Mouse (Mus musculus) c-Kit-negative CD71-positive TER-119-positive erythroid progenitor cells, embryonic 14.5 days (primary cell): Measurements from ENCODE around the gene Slc5a5.
A peak's percentile ranks its signal among the peaks of the same experiment; 100 is the strongest.

Source experiments
- DNase-seq: peaks from one replicate; pipeline ENCODE4 v3.0.0-alpha.2; 2013; ENCODE audit warnings: low read depth, low spot score

Gene Slc5a5

DNA sequence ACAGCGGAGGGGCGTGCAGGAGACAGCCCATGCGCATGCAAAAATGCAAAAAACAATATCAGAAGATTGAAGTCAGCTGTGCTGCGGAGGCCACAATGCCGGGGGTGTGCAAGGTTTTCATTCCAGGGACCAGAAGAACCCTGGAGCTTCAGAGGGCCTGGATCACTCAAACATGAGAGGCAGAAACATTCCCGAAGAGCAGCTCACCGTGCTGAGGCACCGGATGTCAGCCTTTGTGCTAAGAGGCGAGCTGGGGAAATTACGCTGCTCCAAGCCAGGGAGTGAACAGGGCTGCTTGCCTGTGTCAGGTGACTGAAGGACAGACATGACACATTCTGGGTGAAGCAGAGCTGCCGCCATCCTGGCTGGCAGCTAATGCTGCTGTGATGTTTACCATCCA lies 12.0 kb downstream of the Slc5a5 start:
- no peak for DNase-seq

DNA sequence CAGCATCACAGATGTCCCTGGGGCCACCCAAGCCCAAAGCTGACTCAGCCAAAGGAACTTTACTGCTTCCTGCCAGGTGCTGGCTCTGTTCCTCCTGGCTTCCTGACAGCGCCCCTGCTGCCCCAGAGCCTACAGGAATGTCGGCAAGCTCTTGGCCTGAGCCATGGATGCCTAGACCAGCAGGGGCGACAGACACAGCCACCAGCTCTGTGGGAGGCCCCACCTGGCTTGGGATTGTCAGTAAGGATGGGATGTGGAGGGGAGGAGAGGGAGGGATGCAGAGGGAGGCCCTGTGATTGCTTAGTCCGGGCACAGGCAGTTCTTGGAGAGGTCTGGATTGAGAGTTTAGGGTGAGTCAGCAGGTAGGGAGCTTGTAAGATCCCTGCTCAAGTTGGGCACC lies 12.4 kb downstream of the Slc5a5 start:
- DNase-seq, result no peak

DNA sequence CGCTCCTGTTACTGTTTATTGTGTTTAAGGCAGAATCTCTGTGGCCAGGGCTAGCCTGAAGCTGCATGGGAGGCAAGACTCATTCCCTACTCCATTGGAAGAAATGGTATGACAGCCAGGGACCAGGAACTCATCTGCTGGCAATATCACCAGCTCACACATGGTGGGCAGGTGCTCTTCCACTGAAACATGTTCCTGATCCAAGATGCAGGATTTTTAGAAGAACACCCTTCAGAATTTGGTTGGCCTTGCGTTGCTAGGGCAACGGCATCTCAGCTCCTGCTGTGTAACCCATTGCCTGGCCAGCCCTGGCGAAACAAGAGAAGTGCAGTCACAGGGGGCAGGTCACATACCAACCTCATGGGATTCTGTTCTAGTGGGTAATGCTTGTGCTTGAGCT lies 13.1 kb downstream of the Slc5a5 start:
- DNase-seq, result no peak

DNA sequence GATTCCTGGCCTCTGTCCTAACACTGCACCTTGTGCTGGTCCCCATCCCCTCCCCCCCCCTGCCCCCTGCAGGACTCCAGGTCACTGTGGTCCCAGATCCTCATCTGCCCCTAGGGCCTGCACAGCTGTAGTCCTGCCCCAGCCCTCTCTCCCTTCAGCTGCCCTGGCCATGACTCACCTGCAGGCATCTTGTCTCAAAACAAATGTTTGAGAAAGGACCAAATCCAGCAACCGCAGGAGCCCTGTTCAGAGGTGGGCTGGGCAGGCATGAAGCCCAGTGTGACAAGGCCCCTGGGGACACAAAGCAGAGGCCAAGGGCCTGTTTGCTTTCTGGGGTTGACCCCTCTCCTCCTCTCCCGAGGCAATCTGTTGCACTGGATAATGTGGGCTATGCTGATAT lies 14.4 kb downstream of the Slc5a5 start:
- no peak for DNase-seq

DNA sequence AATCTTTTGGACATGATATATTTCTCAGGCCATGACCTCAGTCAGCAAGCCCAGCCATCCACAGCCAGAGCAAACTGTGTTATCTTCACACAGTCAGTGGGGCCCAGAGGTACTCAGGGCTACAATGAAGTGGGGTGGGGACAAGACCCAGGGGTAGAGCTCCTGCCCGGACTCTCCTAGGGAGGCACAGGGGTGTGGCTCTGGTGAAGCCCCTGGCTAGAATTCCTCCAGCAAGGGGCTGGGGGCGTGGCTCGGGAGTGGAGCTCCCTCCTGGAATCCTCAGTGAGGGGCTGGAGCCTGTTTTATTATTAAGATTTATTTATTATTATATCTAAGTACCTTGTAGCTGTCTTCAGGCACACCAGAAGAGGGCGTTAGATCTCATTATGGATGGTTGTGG lies 16.2 kb downstream of the Slc5a5 start:
- DNase-seq, result no peak

DNA sequence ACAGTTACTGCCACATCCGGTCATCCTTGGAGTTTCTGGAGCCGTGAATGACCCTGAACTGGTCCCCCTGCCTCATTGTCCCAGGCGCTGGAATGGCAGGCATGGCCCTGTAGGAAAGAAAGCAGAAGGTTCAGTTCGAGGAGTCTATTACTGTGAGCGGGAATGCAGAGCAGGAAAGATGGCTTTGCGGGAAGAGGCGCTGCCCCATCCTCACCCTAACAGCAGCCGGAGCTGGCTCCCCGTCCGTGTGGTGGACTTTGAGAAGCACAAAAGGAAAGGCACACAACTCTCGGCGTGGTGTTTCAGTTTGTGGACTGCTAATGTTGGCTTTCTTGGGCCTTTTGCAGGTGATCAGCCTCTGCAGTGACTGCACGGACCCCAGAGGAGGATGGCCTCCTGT lies 18.1 kb downstream of the Slc5a5 start:
- no peak for DNase-seq

DNA sequence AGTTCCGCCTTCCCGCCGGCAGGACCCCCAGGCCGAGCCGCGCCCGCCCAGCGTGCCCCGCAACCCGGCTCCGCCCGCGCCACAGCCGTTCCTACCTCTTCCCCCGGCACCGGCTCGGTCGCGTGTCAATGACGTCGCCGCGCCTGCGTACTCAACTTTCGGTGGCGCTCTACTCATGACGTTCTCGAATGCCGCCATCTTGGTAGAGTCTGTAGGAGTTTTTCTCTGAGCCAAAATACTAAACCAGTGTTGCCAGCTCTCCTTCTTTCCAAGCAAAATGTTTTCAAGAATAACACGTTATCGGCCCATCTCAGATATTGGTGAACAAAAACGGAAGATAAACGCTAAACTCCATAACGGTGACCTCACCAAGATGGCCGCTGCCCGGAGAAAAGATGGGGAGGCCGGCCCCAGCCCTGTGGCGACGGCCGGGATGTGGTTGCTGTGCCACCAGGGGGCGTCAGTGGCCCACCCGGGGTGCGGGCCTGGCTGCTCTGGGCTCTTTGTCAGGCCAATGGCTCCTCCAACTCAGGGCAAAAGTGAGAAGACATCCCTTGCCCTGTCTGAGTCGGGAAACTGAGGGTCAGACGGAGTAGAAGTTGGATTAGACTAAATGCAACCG lies 19.1 kb downstream of the Slc5a5 start, which contains the start of gene Ccdc124:
Ccdc124 (minus strand) TSS at position 572 of the 622 bp plus-strand sequence.
- peak; percentile 93 for DNase-seq

DNA sequence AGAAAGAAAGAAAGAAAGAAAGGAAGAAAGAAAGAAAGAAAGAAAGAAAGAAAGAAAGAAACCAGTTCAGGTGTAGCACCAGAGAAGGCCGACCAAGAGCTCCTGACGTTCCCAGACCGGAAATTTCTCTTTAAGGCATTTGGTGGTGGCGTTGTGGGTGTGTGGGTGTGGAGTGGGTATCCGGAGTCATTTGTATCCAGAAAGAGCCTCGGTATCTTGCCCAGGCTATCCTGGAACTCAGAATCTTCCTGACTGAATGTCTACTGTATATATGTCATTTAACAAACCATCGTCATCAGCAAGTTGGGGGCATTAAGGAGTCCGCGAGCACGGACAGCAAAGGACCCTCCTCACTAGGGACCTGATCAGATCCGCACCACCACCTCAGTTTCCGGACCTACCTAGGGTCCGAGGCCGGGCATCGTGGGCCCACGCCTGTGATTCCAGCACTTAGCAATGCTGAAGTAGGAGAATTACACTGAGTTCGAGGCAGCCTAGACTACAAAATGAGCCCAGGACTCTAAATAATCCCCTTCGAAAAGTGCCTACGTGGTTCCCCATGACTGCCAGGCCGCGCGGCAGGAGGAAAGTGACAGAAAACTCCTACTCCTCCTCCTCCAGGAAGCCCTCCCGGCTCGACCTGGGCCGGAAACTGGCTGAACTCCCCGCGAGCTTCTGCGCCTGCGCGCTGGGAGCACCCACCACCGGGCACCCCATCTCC lies 19.8 kb downstream of the Slc5a5 start:
- DNase-seq, result no peak

DNA sequence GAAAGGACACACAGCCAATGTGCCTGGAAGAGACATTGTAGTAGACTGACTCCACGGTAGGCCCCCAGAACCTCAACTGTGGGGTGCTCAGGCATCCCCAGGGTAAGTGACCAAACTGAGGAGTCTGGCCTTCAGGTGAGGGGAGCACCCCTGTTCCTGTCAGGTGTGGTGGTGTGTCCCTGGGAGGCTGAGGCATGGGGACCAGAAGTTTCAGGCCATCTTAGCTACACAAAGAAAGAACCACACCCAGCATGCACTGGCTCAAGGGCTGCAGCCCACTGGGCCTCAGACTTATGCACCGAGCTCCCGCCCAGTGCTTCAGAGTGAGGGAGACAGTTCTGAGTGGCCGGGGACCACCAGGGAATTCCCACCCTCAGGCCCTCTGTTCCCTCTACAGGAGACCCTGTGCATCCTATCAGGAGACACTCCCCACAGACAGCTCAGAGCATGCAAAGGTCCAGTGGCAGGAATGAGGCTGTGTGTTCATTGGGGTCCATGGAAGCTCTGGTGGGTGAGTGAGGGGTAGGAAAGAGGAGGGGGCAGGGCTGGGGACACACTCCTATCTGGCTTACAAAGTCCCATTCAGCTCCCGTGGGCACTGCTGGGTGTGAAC lies 21.3 kb downstream of the Slc5a5 start:
- DNase-seq, result no peak

DNA sequence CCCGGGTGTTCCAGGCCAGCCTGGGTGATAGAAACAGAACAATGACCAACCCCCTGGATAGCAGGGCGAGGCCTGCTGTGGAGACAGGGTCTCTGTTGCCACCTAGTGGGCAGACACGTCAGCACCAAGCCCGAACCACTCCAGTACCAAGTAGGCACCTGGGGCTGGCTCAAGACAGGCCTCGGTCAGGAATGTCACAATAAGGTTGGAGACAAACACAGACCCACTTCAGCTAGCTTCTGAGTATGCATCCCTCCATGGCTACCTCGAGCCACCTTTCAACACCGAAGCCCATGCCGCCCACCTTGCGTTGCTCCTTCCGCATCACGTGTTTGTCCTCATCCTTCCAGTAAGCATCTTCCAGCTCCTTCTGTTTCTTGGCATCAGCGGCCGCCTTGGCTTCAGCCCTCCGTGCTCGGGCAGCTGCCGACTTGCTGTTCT lies 22.9 kb downstream of the Slc5a5 start:
- DNase-seq, result peak; percentile 48

DNA sequence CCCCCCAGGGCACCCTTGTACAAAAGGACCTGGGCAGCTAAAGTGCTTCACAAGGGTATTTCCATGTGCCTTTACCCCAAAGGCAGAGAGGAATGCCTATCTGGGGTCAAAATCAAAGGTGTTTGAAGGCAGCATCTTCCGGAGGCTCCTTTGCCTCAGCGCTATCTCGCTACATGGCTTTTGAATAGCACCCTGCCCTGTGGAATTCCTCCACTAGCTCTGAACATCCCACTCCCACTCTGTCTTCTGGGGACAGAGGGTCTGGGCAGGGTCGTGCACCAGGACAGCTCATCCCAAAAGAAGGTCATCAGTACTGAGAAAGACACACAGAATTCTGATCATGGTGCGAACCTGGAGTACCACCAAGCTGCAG lies 23.4 kb downstream of the Slc5a5 start:
- DNase-seq, result no peak

DNA sequence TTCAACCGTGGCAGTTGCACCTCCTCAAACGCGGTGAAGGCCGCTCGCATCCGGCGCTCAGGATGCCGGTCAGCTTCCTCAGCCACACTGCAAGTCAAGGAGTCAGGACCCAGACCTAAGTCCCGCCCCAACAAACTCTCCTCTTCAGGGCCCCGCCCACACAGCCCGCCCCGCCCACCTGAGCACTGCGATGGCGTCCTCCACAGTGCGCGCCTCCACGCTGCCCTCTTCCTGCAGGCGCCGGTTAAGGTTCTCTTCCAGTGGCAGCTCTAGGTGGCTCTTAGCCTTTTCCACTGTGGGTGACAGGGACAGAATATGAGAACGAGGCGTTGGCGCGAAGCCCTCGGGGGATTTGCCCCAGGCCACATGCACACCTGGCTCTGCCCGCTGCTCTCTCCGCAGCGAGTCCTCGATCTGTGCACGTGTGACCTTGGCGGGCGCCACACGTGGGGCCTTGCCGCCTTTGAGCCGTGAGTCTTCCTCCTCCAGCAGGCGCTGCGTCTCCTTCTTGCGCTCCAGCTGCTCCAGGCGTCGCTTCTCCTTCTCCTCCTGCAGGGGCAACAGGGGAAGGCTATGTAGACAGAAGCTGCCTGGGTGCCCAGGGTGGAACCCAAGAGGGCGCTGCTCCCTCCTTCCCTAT lies 23.9 kb downstream of the Slc5a5 start:
- DNase-seq, result peak; percentile 63

DNA sequence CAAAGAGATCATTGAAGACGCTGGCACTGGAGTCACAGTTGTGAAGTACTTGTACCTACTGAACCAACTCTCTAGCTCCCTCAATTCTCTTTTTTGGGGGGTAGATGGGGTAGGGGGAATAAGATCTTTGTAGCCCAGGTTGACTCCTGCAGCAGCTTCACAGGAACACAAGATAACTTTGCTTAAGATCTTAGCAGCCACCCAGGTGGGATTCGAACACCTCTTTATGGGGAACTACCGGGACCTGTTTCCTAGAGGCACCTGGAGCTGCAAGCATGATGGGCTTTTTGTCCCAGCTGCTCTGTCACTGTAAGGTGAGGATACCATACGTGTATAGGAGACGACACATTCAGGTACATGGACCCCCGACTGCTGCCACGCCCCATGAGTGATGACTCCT lies 26.0 kb downstream of the Slc5a5 start:
- no peak for DNase-seq

DNA sequence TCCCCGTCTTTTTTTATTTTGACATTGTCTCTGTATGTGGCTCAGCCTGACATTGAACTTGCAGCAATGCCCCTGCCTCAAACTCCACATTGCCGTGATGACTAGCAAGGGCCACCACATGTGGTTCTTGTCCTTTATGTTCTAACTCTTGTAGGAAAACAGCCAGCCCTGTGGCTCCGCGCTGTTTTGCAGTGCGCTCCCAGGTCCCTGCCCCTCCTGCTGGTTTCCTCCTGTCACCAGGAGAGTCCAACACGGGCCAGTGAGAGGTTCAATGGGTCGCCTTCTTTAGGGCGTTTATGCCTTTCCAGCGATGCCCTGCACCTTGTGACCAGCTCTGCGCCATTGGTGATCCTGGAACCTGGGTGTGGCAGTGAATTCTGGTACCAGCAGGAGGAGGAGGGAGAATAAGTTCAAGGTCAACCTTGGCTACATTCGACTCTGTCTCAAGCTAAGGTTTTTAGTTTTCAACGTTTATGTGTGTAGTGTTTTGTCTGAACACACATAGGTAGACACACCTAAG lies 26.5 kb downstream of the Slc5a5 start:
- DNase-seq, result no peak

DNA sequence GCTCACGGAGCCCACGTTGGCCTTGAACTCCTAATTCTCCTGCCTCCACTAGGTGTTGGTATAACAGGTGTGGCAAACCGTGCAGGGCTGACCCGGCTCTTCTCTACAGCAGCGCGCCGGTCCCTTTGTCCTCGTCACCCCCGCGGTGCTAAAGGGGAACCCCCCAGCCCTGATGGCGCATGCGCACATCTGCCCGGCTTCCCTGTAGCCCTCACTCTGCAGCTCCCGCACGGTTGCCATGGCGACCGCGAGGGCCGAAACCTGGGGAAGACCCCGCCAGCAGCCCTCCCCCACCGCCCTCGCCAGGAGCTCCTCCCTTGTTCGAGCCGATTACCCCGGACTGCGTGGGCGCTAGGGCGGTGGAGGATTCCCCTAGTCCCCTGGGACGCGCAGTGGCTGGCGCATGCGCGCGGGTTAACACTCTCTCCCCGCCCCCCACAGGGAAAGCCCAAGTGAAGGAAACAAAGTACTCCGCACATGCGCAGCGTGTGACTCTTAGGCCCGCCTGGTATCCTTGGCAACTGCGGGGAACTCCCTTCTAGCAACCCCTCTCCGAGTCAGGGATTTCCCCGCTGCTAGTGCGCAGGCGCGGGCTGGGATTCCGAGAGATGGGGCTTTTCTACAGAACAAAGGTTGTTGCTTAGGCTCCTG lies 27.1 kb downstream of the Slc5a5 start:
- peak; percentile 98 for DNase-seq

DNA sequence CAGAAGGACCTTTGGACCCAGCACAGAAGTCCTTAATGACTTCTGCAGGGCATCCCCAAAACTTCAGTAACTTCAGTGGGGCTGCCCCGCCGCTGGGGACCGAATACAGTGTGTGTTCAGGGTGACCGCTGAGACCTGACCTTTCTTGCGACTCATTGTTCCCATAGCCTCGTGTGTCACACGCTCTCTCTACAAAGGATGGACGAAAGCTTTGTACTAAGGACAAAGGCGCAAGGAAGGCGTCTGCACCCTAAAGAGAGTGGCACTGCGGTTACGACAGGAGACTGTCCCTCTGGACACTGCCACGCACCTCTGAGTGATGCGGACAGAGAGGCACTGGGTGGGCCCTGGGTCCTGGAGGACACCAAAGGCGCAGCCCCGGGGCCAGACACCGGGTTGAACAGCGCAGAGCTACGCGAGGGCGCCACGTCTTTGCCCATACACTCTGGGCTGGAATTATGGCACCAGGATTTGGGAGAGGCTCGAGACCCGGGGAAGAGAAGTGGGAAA lies 27.8 kb downstream of the Slc5a5 start:
- DNase-seq, result no peak

DNA sequence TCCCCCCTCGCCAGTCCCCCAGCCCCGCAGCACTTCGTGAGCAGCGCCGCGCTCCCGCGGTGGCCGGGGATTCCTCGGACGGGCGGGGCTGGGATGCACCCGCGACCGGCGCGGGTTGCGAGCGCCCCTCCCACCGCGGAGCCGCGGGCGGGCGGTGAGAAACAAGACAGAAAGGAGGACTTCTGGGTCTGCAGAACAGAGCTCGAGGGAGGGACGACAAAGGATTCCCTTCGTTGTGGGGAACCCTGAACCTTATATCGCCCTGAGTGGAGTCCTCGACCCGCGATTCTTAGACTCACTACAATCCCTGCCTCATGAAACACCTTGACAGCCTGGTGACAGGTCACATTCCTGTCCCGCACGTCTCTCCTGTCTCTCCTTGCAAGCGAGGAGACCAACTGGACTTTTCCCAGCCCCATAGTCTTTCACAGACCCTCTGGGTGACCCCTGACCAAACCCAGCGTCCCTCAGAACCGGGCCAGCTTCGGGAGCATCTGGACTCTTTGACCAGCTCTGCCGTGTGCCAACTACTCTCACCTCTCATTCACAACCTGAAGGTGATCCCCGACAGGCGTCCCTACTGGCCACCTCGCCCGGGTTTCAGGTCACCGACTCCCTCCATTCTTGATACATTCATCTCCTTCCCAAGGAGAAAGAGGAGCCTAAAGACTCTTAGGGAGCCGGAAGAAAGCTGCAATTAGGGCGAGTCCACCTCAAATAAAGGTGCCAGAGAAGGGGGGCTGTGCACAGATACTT lies 28.4 kb downstream of the Slc5a5 start:
- DNase-seq, result no peak

DNA sequence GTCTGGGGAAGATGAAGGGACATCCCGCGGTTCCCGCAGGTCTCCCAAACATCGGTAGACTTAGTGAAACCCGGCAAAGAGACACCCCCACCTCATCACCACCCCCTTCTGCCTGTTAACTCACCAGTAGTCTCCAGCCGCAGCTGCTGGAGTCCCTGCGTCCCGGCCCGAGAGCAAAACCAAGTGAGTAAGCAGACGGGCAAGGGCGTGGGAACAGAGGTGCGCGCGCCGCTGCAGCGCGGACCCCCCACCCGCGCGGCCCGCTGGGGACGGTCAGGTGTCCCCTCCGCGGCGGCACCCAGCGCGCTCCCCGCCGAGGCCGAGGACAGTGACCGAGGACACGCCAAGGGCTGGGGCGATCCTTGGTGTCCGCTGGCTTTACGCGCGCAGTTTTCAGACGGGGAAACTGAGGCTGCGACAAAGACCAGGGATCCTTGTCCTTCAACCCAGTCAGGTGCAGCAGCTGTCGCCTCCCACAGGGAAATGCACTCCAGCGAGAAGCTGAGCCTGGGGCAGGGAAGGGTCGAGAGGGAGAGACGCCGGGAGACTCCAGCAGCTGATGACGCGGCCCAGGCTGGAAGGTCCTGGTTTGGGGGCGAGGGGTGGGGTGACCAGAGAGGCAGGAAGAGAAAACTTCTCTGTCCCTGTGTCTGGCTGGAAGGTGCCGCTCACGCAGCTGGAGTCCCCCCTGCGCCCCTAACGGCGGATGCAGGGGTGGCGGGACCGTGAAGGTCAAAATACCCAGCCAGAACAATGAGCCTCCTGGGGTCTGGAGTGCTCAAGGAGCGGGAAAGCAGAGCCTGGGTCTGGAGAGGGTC lies 29.5 kb downstream of the Slc5a5 start, which contains the start of gene Kcnn1:
Kcnn1 (minus strand) TSS at position 435 of the 818 bp plus-strand sequence.
- DNase-seq, result no peak

DNA sequence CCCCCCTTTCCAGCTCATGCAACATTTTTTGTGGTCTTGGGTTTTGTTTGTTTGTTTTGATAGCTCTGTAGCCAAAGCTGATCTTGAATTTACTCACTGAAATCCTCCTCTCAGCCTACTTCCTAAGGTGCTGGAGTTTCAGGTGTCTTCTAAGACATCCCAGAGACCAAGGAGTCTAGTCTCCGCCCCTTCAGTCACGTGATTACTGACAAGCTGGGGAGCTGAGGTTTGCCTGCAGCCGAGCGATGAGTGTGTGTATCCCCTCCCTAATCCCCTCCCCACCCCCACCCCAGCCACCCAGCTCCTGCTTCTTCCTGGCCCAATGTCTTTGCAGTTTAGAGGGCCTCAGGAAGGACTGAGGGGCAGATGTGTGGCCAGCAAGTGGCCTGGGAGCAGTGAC lies 35.0 kb downstream of the Slc5a5 start:
- no peak for DNase-seq
